8 mouse cellular contexts compared by ENCODE assay signal in genomic region chr11:20332561-20333514, GRCm38 (mm10). TPM values are rescaled to one million over a fixed set of nuclear protein-coding genes. Genes with fewer than 3 reads are reported as not detected.
DNase-seq lines count a peak whose midpoint lies in the region; ATAC-seq and TF ChIP-seq lines count a peak whose summit lies in the region.

Gene Slc1a4 (minus strand): TSS chr11:20332713.

- peak; percentile 97 for DNase-seq in 3134 (ENCODE audit: extremely low read depth, insufficient read length, low spot score)
- DNase-seq in adrenal gland, postnatal 36 days: peak; percentile 93 to 94
- peak; percentile 94 to 97 for DNase-seq in heart, adult 18-20 months
- DNase-seq in kidney, adult 2 months: peak; percentile 97
- peak; percentile 85 to 86 for DNase-seq in spleen, adult 2 months (ENCODE audit: low read depth in 1 of 2, low spot score in 2 of 2)

- H3K9ac ChIP-seq in embryonic facial prominence, embryonic 13.5 days: peak within 1 kb of the TSS; percentile 79
- H3K9ac ChIP-seq in limb, embryonic 12.5 days (replicated peaks): peak within 1 kb of the TSS; percentile 76
- H3K9ac ChIP-seq in midbrain, embryonic 15.5 days: peak within 1 kb of the TSS; percentile 82

- H3K27me3 ChIP-seq in embryonic facial prominence, embryonic 13.5 days: no peaks in the 10 kb centered on the region
- H3K27me3 ChIP-seq in kidney, adult 2 months (replicated peaks; ENCODE audit: control insufficient read depth, insufficient read depth, low read length): no peaks in the 10 kb centered on the region
- no peaks in the 10 kb centered on the region for H3K27me3 ChIP-seq in limb, embryonic 12.5 days
- H3K27me3 ChIP-seq in midbrain, embryonic 15.5 days (replicated peaks): no peaks in the 10 kb centered on the region
- H3K27me3 ChIP-seq in spleen, adult 2 months (ENCODE audit: control insufficient read depth, insufficient read depth, low read length): no peaks in the 10 kb centered on the region

- ATAC-seq in embryonic facial prominence, embryonic 13.5 days (ENCODE audit: insufficient number of reproducible peaks, insufficient read depth, low FRiP score, low TSS enrichment, low read depth): peak; percentile 99
- ATAC-seq in limb, embryonic 12.5 days (ENCODE audit: insufficient number of reproducible peaks, insufficient read depth, low FRiP score, low TSS enrichment, low read depth): peak; percentile 98
- peak; percentile 99 for ATAC-seq in midbrain, embryonic 15.5 days (replicated peaks)

- H3K36me3 ChIP-seq in embryonic facial prominence, embryonic 13.5 days: no peaks in the 10 kb centered on the region
- no peaks in the 10 kb centered on the region for H3K36me3 ChIP-seq in kidney, adult 2 months (ENCODE audit: control insufficient read depth, insufficient read depth, low read length)
- H3K36me3 ChIP-seq in limb, embryonic 12.5 days: no peaks in the 10 kb centered on the region
- no peaks in the 10 kb centered on the region for H3K36me3 ChIP-seq in midbrain, embryonic 15.5 days (replicated peaks)
- no peaks in the 10 kb centered on the region for H3K36me3 ChIP-seq in spleen, adult 2 months (ENCODE audit: control insufficient read depth, insufficient read depth, low read length)

- peaks cover 28% of the 10 kb centered on the region for H3K4me1 ChIP-seq in embryonic facial prominence, embryonic 13.5 days
- H3K4me1 ChIP-seq in kidney, adult 2 months (ENCODE audit: control insufficient read depth, insufficient read depth, low read length): no peaks in the 10 kb centered on the region; the same call in 1 of the 2 replicates
- H3K4me1 ChIP-seq in limb, embryonic 12.5 days (replicated peaks): peaks cover 12% of the 10 kb centered on the region
- H3K4me1 ChIP-seq in midbrain, embryonic 15.5 days: peaks cover 25% of the 10 kb centered on the region
- peaks cover 4% of the 10 kb centered on the region; the same call in 1 of the 2 replicates for H3K4me1 ChIP-seq in spleen, adult 2 months (ENCODE audit: control insufficient read depth, insufficient read depth, insufficient read length)

- peak within 1 kb of the TSS; percentile 97 for H3K4me2 ChIP-seq in embryonic facial prominence, embryonic 13.5 days
- peak within 1 kb of the TSS; percentile 95 for H3K4me2 ChIP-seq in limb, embryonic 12.5 days
- peak within 1 kb of the TSS; percentile 86 for H3K4me2 ChIP-seq in midbrain, embryonic 15.5 days

- no peaks in the 10 kb centered on the region for H3K9me3 ChIP-seq in embryonic facial prominence, embryonic 13.5 days
- H3K9me3 ChIP-seq in limb, embryonic 12.5 days: no peaks in the 10 kb centered on the region
- no peaks in the 10 kb centered on the region for H3K9me3 ChIP-seq in midbrain, embryonic 15.5 days

- peak; percentile 65 for TF ChIP-seq CTCF in kidney, adult 2 months (conservative IDR thresholded peaks at IDR 0.05; ENCODE audit: insufficient read depth, insufficient read length, low read depth, low read length)
- TF ChIP-seq CTCF in spleen, adult 2 months (IDR thresholded peaks at IDR 0.05; ENCODE audit: extremely low read depth, insufficient read depth, insufficient read length, insufficient replicate concordance): peak; percentile 61; the same call in 1 of the 2 replicates

- H3K27ac ChIP-seq in embryonic facial prominence, embryonic 13.5 days: peak within 1 kb of the TSS; percentile 99
- peak within 1 kb of the TSS; percentile 86 for H3K27ac ChIP-seq in kidney, adult 2 months (ENCODE audit: insufficient read depth, low read depth, low read length)
- peak within 1 kb of the TSS; percentile 97 for H3K27ac ChIP-seq in limb, embryonic 12.5 days
- H3K27ac ChIP-seq in midbrain, embryonic 15.5 days: peak within 1 kb of the TSS; percentile 98
- peak within 1 kb of the TSS; percentile 56 for H3K27ac ChIP-seq in spleen, adult 2 months (ENCODE audit: insufficient read depth, low read length)

- H3K4me3 ChIP-seq in embryonic facial prominence, embryonic 13.5 days: peak within 1 kb of the TSS; percentile 64
- H3K4me3 ChIP-seq in kidney, adult 2 months (ENCODE audit: insufficient read depth, low read depth, low read length): peak within 1 kb of the TSS; percentile 63
- peak within 1 kb of the TSS; percentile 58 for H3K4me3 ChIP-seq in limb, embryonic 12.5 days (replicated peaks)
- H3K4me3 ChIP-seq in midbrain, embryonic 15.5 days: peak within 1 kb of the TSS; percentile 84
- peak within 1 kb of the TSS; percentile 79 for H3K4me3 ChIP-seq in spleen, adult 2 months (ENCODE audit: extremely low read depth, insufficient read depth, insufficient read length)

- TF ChIP-seq POLR2A in kidney, adult 2 months (IDR thresholded peaks at IDR 0.05; ENCODE audit: low read depth, low read length): peak; percentile 56
- no peak for TF ChIP-seq POLR2A in spleen, adult 2 months (IDR thresholded peaks at IDR 0.05; ENCODE audit: low read depth, low read length)

- WGBS in embryonic facial prominence, embryonic 13.5 days: under 1% methylated on average over 48 of the region's 48 CpGs
- WGBS in kidney, adult 2 months: under 1% methylated on average over 48 of the region's 48 CpGs
- under 1% methylated on average over 48 of the region's 48 CpGs for WGBS in limb, embryonic 12.5 days
- WGBS in midbrain, embryonic 15.5 days: under 1% methylated on average over 48 of the region's 48 CpGs
- WGBS in spleen, adult 2 months: under 1% methylated on average over 48 of the region's 48 CpGs

RNA-seq across cellular contexts. Expression of gene Slc1a4, which starts in this region (rescaled TPM):
- total RNA-seq in adrenal gland, postnatal 36 days (2021): 1 to 10 TPM; 7.9 to 9.1 TPM
- 12.5 and 14.3 TPM in 2 replicates for polyA plus RNA-seq in embryonic facial prominence, embryonic 13.5 days (2015; fragmentation: Nextera tagmentation; extraction: Ambion mirVana)
- total RNA-seq in heart, adult 18-20 months (2021): 1 to 10 TPM; 1.4 TPM
- 5.2 and 7.7 TPM in 2 replicates for polyA plus RNA-seq in kidney, adult 2 months (2012; rRNA removed)
- polyA plus RNA-seq in limb, embryonic 12.5 days (2016; fragmentation: Nextera tagmentation; extraction: Ambion mirVana): 10.9 and 11.7 TPM in 2 replicates
- polyA plus RNA-seq in midbrain, embryonic 15.5 days (2015; fragmentation: Nextera tagmentation; extraction: Ambion mirVana): 60.0 and 61.7 TPM in 2 replicates
- 0.85 and 1.1 TPM in 2 replicates for polyA plus RNA-seq in spleen, adult 2 months (2012; rRNA removed)

Comparison
In these comparisons a context has a peak if more than half of its experiments do, and no peak if none do; other contexts are left out.
1. Peak in every context shown above with its lines: DNase-seq, ATAC-seq, H3K4me3 ChIP-seq and H3K27ac ChIP-seq.